Mouse (Mus musculus): ENCODE measurements at regions not wholly inside any gene's neighbourhood (a gene's known extent, or its start where the extent isn't known, plus 50 kb on each side); places are given as distances from the start of the nearest gene placed in this dataset.

DNA sequence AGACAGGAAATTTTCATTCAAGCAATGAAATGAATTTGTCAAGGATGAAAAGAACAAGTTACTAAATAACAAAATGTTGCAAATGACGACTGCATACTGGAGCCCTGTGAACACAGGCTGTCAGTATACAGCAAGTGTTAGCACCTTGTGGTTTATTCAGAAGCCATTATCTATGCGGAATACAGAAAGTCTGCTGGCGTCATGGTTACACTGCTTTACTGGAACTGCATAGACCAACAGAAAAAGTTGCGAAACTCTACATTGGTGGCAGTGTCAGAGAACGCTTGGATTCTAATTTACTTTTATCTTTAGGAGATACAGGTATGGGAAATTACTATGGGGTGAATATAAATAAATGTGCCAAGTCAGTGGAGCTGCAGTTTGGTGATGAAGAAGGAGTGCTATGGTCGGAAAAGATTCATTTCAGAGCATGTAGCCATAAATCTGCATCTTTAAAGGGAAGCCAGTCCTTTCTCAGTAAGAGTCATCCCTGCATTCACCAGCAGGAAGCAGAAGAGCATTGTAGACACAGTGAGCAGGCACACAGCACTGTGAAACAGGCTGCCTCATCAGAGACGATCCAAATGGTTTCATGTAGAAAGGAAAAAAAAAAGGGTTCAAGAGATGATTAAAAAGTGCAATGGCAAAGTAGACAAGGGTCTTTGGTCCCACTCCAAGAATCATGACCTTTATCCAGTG is 586.3 kb downstream of the Kctd12 start:
- WGBS = 82% methylated on average over 7 of the region's 7 CpGs
- Histone ChIP-seq H3K4me1 (no peaks in the 10 kb centered on the region), H3K4me3 (no peak overlapping the region), H3K9me3 (no peaks in the 10 kb centered on the region), H3K27me3 (ENCODE audit: insufficient read depth, poor library complexity, severe bottlenecking) (no peaks in the 10 kb centered on the region), H3K27ac (no peak overlapping the region), H3K36me3 (no peaks in the 10 kb centered on the region)
- DNase-seq (ENCODE audit: low spot score) = no peak

DNA sequence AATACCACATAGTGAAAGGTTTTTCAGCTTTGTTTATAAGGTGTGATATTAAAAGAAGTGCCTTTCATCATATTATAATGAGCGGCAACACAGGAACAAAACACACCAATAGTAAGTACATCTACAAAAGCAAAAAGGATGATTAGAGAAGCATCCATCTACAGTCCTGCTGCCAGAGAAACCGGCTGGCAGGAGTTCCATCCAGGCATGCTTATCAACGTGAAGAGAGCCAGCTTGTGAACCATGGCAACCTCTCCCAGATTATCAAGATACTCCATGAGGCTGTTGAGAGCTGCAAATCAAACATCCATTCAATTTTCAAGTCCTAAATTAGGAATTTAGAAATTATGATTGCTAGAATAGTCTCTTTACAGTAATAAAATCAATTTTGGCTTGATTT is 590.1 kb downstream of the Kctd12 start:
- Histone ChIP-seq H3K27me3 (ENCODE audit: insufficient read depth, poor library complexity, severe bottlenecking) (no peaks in the 10 kb centered on the region), H3K9me3 (no peaks in the 10 kb centered on the region), H3K27ac (no peak overlapping the region), H3K36me3 (no peaks in the 10 kb centered on the region), H3K4me3 (no peak overlapping the region), H3K4me1 (no peaks in the 10 kb centered on the region)
- WGBS = 69% methylated on average over 3 of the region's 3 CpGs
- no peak for DNase-seq (ENCODE audit: low spot score)

DNA sequence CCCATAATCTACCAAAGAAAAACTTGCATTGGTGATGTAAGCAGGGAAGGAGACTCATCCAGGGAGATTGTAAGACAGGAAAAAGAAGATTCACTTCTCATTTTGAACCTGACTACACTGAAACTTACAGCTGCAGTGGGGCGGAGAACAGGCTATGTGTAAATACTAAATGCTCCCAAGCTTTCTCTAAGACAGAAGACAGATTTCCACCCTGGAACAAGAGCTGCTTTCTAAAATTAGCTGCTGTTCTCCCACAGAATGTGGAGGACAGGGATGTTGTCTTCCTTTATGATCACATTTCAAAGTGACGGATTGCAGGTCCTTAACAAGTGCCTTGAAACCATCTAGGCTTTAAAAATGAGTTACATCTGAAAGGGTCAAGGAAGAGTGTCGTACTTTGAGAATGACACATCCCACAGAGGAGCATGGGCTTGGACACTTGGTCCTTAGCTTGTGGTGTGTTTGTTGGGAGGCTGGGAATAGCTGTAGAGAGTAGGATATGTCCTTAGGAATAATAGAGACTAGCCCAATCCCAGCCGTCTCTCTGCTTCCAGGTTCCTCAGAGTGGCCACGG is 609.4 kb downstream of the Kctd12 start:
- WGBS = 63% methylated on average over 5 of the region's 5 CpGs
- DNase-seq (ENCODE audit: low spot score) = no peak
- Histone ChIP-seq H3K36me3 (no peaks in the 10 kb centered on the region), H3K27ac (no peak overlapping the region), H3K4me3 (no peak overlapping the region), H3K27me3 (ENCODE audit: insufficient read depth, poor library complexity, severe bottlenecking) (no peaks in the 10 kb centered on the region), H3K9me3 (no peaks in the 10 kb centered on the region), H3K4me1 (peaks cover 4% of the 10 kb centered on the region; the same call in 1 of the 2 replicates)

DNA sequence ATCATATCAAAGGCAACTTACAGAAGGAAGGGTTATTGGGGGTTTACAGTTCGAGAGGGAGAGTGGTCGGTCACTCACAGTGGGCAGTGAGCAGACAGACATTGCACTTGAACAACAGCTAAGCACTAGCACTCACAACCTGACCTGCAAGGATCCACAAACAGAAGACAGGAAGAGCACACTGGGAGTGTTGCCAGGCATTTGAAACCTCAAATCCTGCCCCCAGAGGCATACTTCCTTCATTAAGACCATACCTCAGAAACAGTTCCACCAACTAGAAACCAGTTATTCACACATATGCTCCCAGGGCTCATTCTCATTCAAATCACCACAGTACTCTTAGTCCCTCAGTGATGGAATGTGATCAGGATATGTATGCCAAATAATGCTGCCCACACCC is 620.8 kb downstream of the Kctd12 start:
- no peak for DNase-seq (ENCODE audit: low spot score)
- Histone ChIP-seq H3K4me3 (no peak overlapping the region), H3K27me3 (ENCODE audit: insufficient read depth, poor library complexity, severe bottlenecking) (no peaks in the 10 kb centered on the region), H3K36me3 (no peaks in the 10 kb centered on the region), H3K9me3 (no peaks in the 10 kb centered on the region), H3K27ac (no peak overlapping the region), H3K4me1 (no peaks in the 10 kb centered on the region)
- 82% methylated on average over 2 of the region's 2 CpGs for WGBS

DNA sequence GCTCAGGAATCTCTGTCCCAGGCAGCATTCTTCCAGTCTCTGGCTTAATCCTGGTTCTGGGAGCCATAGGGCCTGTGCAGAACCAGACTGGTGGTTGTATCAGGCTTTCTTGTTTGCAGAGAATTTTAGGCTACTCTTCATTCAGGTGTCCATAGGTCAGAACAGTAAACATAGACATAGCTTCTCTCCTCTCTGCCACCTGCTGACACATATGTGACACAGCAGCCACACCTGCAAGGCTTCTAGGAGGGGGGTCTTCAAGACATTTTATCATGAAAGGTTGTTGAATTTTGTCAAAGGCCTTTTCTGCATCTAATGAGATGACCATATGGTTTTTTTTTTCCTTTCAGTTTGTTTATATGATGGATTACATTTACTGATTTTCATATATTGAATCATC is 599.7 kb downstream of the Lmo7 start:
- Histone ChIP-seq H3K27me3 (ENCODE audit: insufficient read depth, poor library complexity, severe bottlenecking) (no peaks in the 10 kb centered on the region), H3K4me3 (no peak overlapping the region), H3K27ac (no peak overlapping the region), H3K4me1 (no peaks in the 10 kb centered on the region), H3K36me3 (no peaks in the 10 kb centered on the region), H3K9me3 (no peaks in the 10 kb centered on the region)
- no peak for DNase-seq (ENCODE audit: low spot score)

DNA sequence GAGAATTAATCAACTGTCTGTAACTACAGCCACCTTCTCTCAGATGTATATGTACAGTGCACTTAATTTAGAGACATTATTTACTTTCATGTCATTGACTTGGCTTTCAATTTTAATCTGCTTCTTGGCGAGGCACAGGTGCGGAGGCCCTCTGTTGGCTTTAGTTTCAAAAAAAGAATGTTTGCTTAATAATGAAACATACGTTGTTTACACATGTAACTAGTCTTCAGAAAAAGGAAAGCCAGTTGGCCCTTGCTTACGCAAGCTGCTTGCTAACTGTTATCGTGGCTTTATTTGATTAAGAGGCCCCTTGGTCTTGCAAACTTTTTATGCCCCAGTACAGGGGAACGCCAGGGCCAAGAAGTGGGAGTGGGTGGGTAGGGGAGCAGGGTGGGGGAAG is 576.6 kb downstream of the Lmo7 start:
- H3K4me1 ChIP-seq = no peaks in the 10 kb centered on the region
- WGBS = 90% methylated on average over 6 of the region's 6 CpGs
- H3K4me3 ChIP-seq = no peak overlapping the region
- no peaks in the 10 kb centered on the region for H3K27me3 ChIP-seq (ENCODE audit: insufficient read depth, poor library complexity, severe bottlenecking)
- H3K36me3 ChIP-seq = no peaks in the 10 kb centered on the region
- DNase-seq (ENCODE audit: low spot score) = no peak
- no peak overlapping the region for H3K27ac ChIP-seq
- H3K9me3 ChIP-seq = no peaks in the 10 kb centered on the region

DNA sequence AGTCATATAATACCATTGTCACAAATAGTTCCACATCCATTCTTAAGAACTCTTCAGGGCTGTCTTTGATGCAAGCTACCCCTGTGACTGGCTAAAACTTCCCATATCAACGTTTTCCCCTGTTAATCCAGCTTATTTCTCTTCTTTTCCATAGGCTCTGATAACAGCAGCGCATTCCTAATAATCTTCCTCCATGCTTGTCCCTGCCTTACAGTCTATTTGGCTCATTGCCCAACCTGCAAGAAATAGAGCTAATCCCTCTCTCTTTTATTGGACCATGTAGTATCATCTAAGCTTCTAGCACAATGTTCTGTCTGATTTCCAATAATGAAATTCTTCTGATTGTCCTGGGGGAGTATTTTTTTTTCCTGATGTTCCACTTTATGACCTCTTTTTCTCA is 573.1 kb downstream of the Lmo7 start:
- no peak overlapping the region for H3K27ac ChIP-seq
- no peaks in the 10 kb centered on the region for H3K36me3 ChIP-seq
- H3K4me3 ChIP-seq = no peak overlapping the region
- no peaks in the 10 kb centered on the region for H3K4me1 ChIP-seq
- 66% methylated on average over 2 of the region's 2 CpGs for WGBS
- no peaks in the 10 kb centered on the region for H3K9me3 ChIP-seq
- no peaks in the 10 kb centered on the region for H3K27me3 ChIP-seq (ENCODE audit: insufficient read depth, poor library complexity, severe bottlenecking)
- DNase-seq (ENCODE audit: low spot score) = no peak

DNA sequence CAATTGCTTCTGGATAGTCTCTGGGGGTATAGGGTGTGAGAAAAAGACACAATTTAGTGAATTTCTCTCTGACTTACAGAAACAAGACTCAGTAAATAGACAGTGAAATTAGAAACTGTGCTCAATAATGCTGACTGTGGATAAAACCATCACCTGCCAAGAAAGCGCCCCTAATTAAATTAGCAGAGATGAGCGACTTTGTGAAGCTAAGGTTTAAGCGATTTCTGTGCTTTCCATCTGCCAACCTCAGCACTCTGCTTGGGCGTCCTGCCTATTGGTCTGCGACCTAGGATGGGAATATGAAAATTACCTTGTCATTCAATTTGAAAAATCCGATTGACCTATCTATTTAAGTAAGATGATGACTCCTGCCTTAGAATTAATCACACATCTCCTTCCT is 570.5 kb downstream of the Lmo7 start:
- H3K36me3 ChIP-seq = no peaks in the 10 kb centered on the region
- 85% methylated on average over 6 of the region's 6 CpGs for WGBS
- no peak overlapping the region for H3K4me3 ChIP-seq
- H3K27ac ChIP-seq = no peak overlapping the region
- H3K9me3 ChIP-seq = no peaks in the 10 kb centered on the region
- H3K27me3 ChIP-seq (ENCODE audit: insufficient read depth, poor library complexity, severe bottlenecking) = no peaks in the 10 kb centered on the region
- no peak for DNase-seq (ENCODE audit: low spot score)
- no peaks in the 10 kb centered on the region for H3K4me1 ChIP-seq

DNA sequence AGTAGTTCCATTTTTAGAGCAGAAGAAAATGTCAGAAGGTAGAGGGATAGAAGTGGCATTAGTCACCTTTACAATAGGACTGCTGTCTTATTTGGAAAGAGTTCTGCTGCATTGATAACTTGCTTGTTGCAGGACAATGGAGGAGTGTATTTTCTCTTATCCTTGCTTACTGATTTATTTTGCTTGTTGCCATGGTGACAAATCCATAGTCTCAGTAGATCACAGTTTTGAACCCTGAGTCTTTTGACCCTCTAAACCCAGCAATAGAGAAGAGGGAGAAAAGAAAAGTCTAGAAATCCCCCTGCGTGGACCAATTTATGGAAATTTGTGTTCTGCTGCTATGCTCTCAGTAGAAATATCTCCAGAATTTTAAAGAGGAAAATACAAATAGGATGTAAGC is 561.6 kb downstream of the Lmo7 start:
- WGBS = 93% methylated on average over 1 of the region's 1 CpGs
- no peak for DNase-seq (ENCODE audit: low spot score)
- no peaks in the 10 kb centered on the region for H3K27me3 ChIP-seq (ENCODE audit: insufficient read depth, poor library complexity, severe bottlenecking)
- H3K36me3 ChIP-seq = no peaks in the 10 kb centered on the region
- no peak overlapping the region for H3K27ac ChIP-seq
- H3K4me1 ChIP-seq = no peaks in the 10 kb centered on the region
- no peaks in the 10 kb centered on the region for H3K9me3 ChIP-seq
- no peak overlapping the region for H3K4me3 ChIP-seq

DNA sequence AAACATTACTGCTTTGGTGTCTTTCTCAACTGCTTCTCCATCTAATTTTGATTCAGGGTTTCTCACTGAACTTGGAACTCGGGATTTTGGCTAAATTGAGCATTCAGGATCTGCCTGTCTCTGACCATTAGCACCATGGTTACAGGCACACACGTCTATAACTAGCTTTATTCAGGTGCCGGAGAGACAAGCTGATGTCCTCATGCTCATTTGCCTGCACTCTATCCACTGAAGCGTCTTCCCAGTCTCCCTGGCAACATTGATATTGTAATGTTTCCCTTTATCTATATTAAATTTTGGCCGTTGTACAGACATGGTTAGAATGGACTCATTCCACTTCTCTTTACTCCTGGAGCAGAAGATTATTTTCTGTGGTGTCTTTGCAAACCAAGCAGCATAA is 520.3 kb downstream of the Lmo7 start:
- DNase-seq (ENCODE audit: low spot score) = no peak
- Histone ChIP-seq H3K4me1 (no peaks in the 10 kb centered on the region), H3K4me3 (no peak overlapping the region), H3K36me3 (no peaks in the 10 kb centered on the region), H3K27ac (no peak overlapping the region), H3K9me3 (no peaks in the 10 kb centered on the region), H3K27me3 (ENCODE audit: insufficient read depth, poor library complexity, severe bottlenecking) (no peaks in the 10 kb centered on the region)
- WGBS = 76% methylated on average over 5 of the region's 5 CpGs

DNA sequence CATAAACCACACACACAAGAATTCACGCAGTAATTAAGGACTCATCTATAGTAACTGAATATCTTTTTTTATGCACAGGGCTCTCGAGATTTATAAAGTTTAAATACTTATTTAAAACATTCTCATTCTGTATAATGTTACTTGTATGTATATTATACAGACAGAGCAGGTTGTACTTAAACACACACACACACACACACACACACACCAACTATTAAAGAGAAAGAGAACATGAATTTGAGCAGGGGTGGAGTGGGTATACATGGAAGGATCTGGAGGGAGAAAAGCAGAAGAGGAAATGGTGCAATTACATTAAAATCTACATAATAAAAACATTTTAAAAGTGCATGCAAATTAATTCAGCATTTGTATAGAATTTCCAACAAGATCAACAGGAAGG is 518.8 kb downstream of the Lmo7 start:
- no peaks in the 10 kb centered on the region for H3K9me3 ChIP-seq
- no peaks in the 10 kb centered on the region for H3K27me3 ChIP-seq (ENCODE audit: insufficient read depth, poor library complexity, severe bottlenecking)
- H3K27ac ChIP-seq = no peak overlapping the region
- H3K4me3 ChIP-seq = no peak overlapping the region
- whole genome bisulfite sequencing = 77% methylated on average over 2 of the region's 2 CpGs
- no peaks in the 10 kb centered on the region for H3K36me3 ChIP-seq
- H3K4me1 ChIP-seq = no peaks in the 10 kb centered on the region
- DNase-seq (ENCODE audit: low spot score) = no peak

DNA sequence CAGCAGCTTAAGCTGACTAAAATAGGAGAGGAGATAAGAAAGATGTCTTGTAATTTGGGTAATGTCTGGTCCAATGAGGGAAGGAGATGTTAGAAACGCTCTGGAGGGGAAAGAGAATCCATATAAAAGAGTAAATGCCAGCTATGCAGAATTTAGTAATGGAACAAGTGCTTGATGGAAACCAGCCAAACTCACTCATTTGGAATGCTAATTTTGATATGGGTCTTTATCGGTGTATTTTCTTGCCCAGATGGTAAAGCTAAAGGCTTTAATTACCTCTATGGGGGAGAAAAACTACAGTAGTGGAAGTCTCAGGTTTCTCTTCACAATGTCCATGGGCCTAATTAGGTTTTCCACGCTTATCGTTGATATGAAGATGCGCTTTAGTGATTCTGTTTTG is 518.3 kb downstream of the Lmo7 start:
- Histone ChIP-seq H3K27ac (no peak overlapping the region), H3K36me3 (no peaks in the 10 kb centered on the region), H3K9me3 (no peaks in the 10 kb centered on the region), H3K4me1 (no peaks in the 10 kb centered on the region), H3K4me3 (no peak overlapping the region), H3K27me3 (ENCODE audit: insufficient read depth, poor library complexity, severe bottlenecking) (no peaks in the 10 kb centered on the region)
- DNase-seq (ENCODE audit: low spot score) = no peak
- WGBS = 84% methylated on average over 5 of the region's 5 CpGs

DNA sequence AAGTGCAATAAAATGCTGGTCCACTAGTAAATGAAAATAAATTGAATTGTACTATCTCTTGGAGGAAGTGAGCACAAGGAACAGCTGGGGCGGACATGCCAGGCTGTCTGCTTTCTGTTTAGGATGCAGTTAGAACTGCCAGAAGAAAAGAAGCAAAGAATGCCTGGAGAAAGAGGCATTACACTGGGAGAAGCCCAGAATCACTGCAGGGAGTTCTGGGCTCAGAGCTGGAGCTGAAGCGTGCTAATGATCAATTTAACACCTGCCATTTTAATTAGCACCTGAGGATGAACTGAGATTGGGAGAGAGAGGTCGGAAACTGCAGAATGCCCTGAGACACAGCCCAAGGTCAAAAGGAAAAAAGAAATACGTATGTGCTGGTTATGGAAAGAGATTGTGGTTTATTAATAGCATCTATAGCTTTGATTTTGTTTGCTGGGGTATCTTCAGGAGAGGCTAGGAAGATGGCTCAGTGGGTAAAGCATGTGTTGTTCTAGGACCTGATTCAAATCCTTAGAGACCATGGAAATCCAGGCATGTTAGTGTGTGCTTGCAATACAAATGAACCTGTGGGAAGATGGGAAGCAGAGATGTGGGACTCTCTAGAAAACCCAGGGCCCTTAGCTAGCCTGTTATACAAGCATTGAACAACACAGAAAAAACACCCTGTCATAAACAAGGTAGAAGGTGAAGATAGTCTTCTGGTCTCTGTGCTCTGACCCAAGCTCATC is 514.2 kb downstream of the Lmo7 start:
- WGBS = 34% methylated on average over 4 of the region's 4 CpGs
- H3K27me3 ChIP-seq (ENCODE audit: insufficient read depth, poor library complexity, severe bottlenecking) = no peaks in the 10 kb centered on the region
- DNase-seq (ENCODE audit: low spot score) = no peak
- no peak overlapping the region for H3K27ac ChIP-seq
- no peaks in the 10 kb centered on the region for H3K36me3 ChIP-seq
- H3K9me3 ChIP-seq = no peaks in the 10 kb centered on the region
- no peaks in the 10 kb centered on the region for H3K4me1 ChIP-seq
- no peak overlapping the region for H3K4me3 ChIP-seq

Measured in heart, embryonic 10.5 days (tissue).